Mouse (Mus musculus) cerebellum, postnatal 4 days (tissue): ENCODE measurements around the gene Higd1b.

Source experiments
- DNase-seq, 2 experiments: peaks; one replicate each; pipeline ENCODE4 v3.0.0; 2022; ENCODE audit warnings: low spot score in 2 of 2, mixed read lengths in 1 of 2

Gene Higd1b

DNA sequence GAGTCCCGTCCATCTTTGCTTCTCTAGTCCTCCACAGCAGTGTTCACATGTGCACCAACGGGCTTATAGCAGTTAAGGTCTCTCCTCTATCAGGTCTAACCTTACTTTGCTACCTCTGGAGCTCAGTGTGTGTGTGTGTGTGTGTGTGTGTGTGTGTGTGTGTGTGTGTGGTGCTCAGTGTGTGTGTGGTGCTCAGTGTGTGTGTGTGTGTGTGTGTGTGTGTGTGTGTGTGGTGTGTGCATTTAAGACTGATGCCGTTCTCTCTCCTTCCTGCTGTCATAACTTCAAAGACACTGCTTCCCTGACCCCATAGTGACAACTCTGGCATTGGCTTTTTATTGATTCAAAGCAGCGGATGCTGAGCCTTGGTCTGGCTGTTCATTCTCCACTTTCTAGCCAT, at the start of gene Higd1b:
TSS of gene Higd1b (plus strand) at position 301 of the 400 bp plus-strand sequence.
- DNase-seq, result no peak

DNA sequence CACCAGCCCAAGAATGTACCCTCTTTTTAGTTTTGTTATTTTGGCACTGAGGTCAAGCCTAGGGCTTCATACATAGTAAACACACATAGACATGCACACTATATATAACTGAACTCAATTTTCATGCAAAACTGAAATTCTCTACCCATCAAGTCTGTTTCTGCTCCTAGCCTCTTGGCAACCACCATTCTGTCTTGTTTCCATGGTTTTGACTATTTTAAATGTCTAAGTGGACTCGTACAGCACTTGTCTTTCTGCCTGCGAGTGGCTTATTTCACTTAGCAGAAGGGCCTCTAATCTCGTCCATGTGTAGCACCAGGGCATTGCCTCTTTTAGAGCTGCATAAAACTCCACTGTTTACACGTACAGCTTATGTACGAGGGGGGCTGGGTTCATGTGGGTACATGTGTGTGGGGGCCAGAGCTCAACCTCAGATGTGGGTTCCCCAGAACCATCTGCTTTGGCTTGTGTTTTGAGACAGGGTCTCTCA, 47.9 kb upstream of the Higd1b start:
- no peak for DNase-seq

- DNase-seq, result no peak
Observed at GRCm38 (mm10) chr11:102791682-102792445, 43.8 kb upstream of the Higd1b start.

DNA sequence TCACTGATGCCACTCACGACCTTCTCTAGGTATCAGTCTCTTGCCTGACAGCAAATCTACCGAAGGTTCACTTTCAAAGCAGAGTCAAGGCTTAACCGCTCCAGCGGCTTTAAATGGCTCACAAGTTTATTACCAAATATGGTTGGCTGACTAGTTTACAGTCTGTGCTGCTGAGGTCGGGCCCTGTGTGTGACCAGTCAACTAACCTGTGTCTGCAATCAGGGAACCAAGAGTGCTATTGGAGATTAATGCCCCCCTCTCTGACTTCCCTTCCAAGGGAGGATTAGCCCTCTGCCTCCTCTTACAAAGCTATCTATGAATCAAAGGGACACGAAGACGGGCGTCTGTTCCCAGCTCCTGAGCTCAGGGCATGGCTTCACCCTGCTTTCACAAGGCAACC, 41.5 kb upstream of the Higd1b start:
- no peak for DNase-seq

DNA sequence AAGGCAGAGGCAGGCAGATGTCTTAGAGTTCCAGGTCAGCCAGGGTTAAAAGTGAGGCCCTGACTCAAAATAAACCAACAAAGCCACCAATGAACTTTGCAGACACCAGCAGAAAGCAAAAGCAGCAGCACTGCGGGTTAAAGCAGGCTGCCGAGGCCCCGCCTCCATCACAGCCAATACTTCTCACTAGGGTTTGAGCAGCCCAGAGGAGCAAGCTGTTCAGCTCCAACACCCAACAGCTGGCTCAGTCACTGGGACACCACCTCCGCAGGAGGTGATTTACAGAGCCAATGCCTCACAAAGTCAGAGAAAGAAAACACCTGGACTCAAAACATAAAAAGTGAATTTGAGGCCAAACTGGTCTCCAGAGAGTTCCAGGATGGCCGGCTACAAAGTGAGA, 32.2 kb upstream of the Higd1b start:
- no peak for DNase-seq

- DNase-seq, result no peak
Observed at GRCm38 (mm10) chr11:102808246-102808645, 27.4 kb upstream of the Higd1b start.

GRCm38 (mm10) chr11:102810721-102811485, 24.7 kb upstream of the Higd1b start:
- DNase-seq, result no peak

- no peak for DNase-seq
Observed at GRCm38 (mm10) chr11:102814881-102815280, 20.8 kb upstream of the Higd1b start.

GRCm38 (mm10) chr11:102818121-102819020, 17.3 kb upstream of the Higd1b start:
- DNase-seq, result peak in 1 of 2 experiments; percentile 45

DNA sequence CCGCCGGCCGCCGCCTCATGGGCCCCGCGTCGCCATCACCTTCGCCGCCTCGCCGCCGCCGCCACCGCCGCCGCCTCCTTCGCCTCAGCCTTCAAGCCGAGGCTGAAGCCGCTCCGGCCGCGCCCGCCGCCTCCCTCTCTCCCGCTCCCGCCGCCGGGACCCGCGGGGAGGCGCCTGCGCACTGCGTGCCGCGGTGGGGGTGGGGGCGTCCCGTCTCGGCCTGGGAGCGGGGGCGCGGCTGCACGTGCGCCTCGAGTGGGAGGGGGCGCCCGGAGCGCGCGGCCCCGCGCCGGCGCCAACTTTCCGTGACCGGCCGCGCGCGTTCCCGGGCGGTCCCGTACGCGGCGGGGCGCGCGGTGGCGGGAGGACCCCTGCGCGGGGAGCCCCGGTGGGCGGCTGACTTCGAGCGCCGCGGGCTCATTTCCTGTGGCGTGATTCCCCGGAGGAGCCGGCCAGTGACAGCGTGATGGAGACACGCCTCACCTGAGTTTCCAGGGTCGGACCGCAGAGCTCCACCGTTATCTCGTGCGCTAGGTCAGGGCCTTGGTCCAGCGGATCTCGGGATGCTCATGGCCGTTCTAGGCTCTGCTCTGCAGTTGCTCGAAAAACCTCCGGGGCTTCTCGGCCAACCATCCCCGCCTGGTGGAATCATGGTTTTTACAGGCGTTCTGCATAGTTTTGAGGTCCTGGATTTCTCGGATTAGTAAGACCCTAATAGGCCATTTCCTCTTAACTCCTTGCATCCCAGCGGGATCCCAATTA, 16.4 kb upstream of the Higd1b start, which contains the start of gene Gjc1:
TSS of gene Gjc1 (minus strand) at position 680 of the 762 bp plus-strand sequence.
- peak; percentile 38 to 76 for DNase-seq

DNA sequence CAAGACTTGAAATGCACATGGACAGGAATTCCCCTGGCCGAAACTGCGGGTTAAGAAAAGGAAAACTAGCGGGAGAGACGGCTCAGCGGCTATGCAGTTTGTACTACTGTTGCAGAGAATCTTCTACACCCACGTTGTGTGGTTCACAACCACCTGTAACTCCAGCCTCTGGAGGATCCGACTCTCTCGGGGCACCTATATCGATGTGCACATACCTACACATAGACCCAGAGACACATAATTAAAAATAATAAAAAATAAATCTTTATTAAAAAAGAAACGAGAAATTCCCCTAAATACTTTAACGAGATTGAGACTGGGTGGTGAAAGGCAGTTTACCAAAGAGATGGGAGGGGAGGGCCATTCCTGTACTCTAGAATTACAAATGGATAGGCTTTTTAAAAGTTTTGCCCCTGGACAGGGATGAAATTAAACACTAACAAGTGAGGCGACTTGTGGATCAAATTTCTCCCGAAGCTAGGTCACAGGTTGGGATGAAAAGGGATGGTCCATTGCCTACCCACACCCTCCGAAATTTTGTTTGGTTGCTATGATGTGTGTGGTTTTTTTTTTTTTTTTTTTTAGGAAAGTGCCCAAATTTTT, 15.8 kb upstream of the Higd1b start:
- DNase-seq, result no peak

- no peak for DNase-seq
Observed at GRCm38 (mm10) chr11:102820432-102820831, 15.2 kb upstream of the Higd1b start.

DNA sequence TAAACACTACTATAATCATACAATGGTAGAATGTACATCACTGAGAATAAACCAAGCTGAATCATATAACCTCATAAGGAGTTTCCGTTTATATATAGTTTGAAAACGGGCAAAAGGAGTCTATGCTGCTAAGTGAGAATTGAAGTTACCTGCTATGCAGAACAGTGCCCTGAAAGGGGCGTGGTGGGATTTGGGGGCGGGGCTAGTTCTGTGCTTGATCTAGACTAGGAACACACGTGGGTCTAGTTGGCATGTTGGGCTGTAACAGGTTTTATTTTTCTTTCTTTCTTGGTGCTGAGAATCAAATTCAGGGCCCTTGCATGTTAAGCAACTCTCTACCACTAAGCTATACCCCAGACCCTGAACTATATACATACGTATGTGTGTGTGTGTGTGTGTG, 14.4 kb upstream of the Higd1b start:
- no peak for DNase-seq

GRCm38 (mm10) chr11:102826476-102826875, 9.2 kb upstream of the Higd1b start:
- DNase-seq, result no peak

GRCm38 (mm10) chr11:102827097-102827496, 8.6 kb upstream of the Higd1b start:
- DNase-seq, result no peak

DNA sequence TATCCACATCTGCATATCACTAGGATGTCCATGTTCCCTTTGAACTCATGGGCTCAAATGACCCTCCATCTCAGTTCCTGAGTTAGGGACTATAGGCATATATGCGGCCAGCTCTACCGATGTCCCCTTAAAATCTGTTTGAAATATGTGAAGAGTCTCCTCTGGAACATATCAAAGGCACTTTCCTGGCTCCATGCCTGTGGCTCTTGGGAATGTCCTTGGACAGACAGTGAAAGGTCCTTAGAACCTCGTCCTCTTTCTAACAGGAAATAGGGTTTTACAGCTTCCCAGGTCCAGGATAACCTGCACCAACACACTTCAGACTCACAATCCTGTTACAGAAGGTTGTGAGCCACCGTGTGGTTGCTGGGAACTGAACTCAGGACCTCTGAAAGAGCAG, 5.4 kb upstream of the Higd1b start:
- no peak for DNase-seq

- no peak for DNase-seq
Observed at GRCm38 (mm10) chr11:102832700-102833297, 2.9 kb upstream of the Higd1b start.

- peak in 1 of 2 experiments; percentile 11 for DNase-seq
Observed at GRCm38 (mm10) chr11:102834219-102834618, 1.4 kb upstream of the Higd1b start.

DNA sequence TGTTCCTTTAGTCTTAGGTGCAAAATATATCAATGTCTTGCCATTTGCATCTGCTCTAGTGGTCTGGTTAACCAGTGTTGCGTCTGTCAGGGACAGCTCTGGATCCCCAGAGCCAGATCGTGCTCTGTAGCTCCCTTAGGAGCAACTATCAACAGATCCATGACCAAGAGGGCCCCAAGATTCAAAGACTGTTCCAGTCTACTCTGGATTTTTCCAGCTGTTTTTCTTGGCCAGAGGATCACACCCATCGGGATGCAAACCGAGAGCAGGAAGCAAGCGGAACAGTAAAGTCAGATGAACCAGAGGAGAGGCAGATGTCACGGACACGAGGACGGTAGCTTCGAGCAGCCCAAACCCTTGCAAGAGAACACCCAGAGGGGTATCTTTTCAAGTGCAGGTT, 497 bp downstream of the Higd1b start:
- DNase-seq, result no peak

GRCm38 (mm10) chr11:102837385-102837784, 1.7 kb downstream of the Higd1b start:
- DNase-seq, result no peak
